Mouse (Mus musculus): ENCODE measurements around the gene Gm43191. TPM values are rescaled to one million over a fixed set of nuclear protein-coding genes. Genes with fewer than 3 reads are reported as not detected.
A peak's percentile ranks its signal among the peaks of the same experiment; 100 is the strongest.

The Gm43191 gene
- total RNA-seq, 2 experiments from 2014 or later = 1.8 TPM; not detected in 1

DNA sequence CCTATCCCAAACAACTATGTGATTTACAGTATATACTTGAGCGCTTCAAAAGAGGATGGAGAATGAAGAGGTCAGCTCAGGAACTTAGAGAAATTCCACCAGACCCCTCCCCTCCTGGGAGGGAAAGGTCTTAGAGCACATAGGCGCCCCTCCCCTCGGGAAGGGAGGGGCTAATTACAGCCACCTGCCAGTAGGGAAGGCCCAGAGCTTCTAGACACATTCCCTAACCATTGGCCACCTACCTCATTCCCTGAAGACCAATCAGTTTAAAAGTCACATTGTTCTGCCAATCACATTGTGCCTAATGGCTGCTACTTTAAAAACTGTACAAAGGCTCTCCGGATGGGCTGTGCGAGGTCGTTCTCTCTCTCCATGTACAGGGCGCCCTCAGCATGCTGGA lies 58.4 kb downstream of the Gm43191 start:
- DNase-seq = no peak

DNA sequence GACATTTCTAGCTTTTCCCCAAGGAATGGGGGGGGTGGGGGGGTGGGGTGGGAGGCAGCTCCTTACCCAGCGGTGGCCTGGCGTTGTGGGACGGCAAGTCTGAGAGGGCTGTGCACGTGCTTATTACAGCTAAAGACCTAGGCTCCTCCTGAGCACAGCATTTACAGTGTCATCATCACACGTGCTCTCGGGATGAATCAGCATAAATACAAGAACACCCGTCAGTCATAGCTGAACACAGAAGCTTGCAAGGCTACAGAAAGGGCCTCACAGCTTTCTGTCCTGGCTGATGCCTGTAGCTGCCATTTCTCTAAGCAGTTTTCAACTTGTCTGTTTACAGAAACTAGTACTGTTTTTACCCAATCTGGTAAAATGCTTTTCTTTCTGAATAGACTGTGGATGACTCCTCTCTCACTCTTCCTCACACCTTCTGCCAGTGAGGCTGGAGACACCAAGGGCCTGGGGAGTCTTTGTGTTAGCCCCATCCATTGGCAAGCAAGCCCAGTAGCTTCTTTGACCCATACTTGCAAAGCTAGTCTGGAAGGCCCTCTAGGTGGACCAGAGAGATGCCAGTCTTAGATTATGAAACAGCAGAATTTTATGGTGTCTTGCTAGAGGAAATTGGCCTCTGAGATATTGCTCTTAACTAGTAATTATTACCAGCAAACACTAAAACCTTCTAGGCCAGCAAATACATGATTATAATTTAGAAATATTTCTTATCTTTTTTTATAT lies 60.3 kb downstream of the Gm43191 start:
- DNase-seq = no peak

GRCm38 (mm10) chr3:116618855-116619254 lies 62.2 kb downstream of the Gm43191 start:
- no peak for DNase-seq

DNA sequence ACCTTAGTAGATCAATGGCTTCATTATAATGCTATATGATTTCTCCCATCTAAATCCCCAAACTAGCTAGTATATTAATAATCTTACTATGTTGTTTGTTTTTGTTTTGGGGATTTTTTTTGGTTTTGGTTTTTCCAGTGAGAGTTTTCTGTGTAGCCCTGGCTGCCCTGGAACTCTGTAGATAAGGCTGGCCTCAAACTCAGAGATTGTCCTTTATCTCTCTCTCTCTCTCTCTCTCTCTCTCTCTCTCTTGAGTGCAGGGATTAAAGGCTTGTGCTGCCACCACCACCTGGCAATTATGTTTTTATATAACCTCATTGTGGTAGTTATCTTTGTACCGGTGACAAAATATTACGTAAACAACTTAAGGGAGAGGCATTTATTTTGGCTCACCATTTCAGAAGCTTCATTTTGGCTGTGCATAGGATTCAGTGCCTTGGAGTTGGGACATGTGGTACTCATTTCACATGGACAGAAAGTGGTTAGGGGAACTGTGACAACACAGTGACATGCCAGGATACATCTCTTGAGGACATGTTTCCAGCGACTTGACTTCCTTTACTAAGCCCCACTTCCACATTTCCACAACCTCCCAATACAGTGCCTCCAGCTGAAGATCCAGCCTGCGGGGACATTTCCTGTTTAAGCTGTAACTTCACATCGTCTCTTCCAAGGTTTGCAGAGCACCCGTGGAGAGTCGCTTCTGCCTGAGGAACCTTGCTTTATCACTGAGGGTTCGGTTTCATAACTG lies 65.6 kb downstream of the Gm43191 start:
- no peak for DNase-seq

GRCm38 (mm10) chr3:116614295-116614892 lies 66.7 kb downstream of the Gm43191 start, which contains the start of gene Trmt13:
Gene Trmt13, minus strand, starts transcription at chr3:116614587.
- no peak for DNase-seq

DNA sequence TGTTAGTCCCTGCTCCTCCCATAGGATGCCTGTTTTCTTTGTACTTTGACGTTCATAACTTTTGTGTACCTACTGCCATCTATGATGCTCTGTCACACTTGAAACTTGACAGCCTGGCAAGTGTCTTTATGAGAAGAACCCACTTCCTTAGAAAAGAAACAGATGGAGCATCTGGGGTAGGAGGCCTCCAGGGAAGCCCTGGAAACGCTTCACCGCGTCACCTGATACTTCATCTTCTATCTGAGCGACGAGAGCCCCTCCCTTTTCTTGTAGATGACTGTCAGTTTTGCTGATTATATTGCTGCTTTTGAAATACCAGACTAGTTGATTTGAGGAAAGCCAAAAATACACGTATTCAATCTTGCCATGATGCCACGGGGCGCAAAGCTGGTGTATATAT lies 76.5 kb downstream of the Gm43191 start:
- no peak for DNase-seq

GRCm38 (mm10) chr3:116601781-116602180 lies 79.3 kb downstream of the Gm43191 start:
- no peak for DNase-seq

DNA sequence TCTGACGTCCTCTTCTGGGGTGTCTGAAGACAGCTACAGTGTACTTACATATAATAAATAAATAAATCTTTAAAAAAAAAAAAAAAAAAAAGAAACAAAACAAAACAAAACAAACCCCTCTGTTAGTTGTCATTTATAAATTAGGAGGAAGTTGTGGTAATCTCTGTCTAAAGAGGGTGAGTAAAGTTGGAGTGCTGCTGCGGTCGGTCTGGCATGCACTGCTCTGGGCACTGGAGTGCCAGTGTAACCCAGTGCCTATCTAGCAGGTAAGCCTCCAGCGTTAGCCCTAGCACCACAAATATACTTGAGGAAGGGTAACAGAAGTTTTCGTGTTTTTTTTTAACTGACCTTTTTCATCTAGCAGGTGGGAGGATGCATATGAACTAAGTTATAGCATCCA lies 80.1 kb downstream of the Gm43191 start:
- DNase-seq = no peak

DNA sequence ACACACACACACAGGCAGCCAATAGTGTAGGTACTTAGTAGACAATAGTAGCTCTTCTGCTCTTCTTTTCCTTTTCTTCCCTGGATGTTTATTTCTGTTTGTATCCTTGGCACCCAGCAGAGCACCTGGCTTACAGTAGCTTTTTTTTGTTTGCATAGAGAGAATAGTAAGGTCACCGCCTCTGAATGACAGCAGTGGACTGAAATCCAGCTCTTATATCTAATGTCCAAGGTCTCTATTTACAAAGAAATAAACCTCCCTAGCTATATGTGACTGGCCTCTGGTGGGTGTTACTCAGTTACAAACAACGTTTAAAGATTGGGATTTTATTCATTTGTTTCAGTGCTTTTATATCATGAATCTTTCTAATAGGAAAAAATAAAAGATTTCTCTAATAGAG lies 81.4 kb downstream of the Gm43191 start:
- DNase-seq = no peak

- DNase-seq = no peak
Observed at GRCm38 (mm10) chr3:116595603-116595991, 85.5 kb downstream of the Gm43191 start.

- DNase-seq = peak; percentile 99
Observed at GRCm38 (mm10) chr3:116594728-116595602, 86.1 kb downstream of the Gm43191 start, which contains the start of gene Sass6. Gene Sass6, plus strand, starts transcription at chr3:116594982.

DNA sequence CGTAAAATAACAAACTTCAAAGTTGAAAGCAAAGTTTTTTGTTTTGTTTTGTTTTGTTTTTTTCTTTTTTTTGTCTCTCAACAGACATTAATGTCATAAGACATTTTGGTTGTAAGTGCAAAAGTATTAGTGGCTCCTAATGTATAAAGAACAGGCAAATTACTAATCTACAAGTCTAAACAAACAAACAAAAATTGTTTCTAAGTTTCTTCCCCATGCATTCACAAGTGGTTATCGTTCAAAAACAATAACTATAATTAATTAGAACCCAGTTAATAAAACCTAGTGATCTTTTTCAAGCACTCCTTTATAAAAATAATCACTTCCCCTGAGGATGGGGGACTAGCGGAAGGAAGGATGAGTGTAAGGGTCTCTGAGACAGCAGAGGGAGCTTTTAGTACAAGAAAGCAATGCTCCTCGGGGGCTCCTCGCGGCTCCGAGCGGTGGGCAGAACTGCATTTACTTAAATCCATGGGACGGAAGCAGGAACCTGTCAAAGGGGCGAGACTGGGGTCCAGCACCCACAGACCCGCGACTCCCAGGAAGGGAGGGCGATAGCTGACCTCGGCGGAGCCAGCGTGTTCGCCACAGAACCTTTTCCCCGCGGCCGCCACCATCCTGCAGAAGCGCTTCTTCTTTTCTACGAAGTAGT lies 86.9 kb downstream of the Gm43191 start:
- DNase-seq = no peak

Other genes starting within 250 kb of the Gm43191 start
- 10 to 100 TPM; 30.7 to 34.1 TPM for gene Rtca, start 173.1 kb downstream of the Gm43191 start, total RNA-seq (2021)
- gene Dbt, start 168.2 kb downstream of the Gm43191 start, total RNA-seq (2021) = 10 to 100 TPM; 22.4 to 22.6 TPM
- gene Lrrc39, start 118.3 kb downstream of the Gm43191 start, total RNA-seq (2021) = 10 to 100 TPM; 65.9 to 67.2 TPM
- 1 to 10 TPM; 9.3 to 10.0 TPM for gene Sass6, start 86.3 kb downstream of the Gm43191 start, total RNA-seq (2021)
- 1 to 10 TPM; 7.1 to 9.0 TPM for gene Trmt13, start 66.7 kb downstream of the Gm43191 start, total RNA-seq (2021)
- gene Mfsd14a, start 18.6 kb downstream of the Gm43191 start, total RNA-seq (2021) = 10 to 100 TPM; 33.5 to 33.6 TPM
- gene Slc35a3, start 31.6 kb upstream of the Gm43191 start, total RNA-seq (2021) = 10 to 100 TPM; 23.7 to 25.8 TPM
- gene Agl, start 126.9 kb upstream of the Gm43191 start, total RNA-seq (2021) = 100 to 1,000 TPM; 134 to 148 TPM
- 10 to 100 TPM in 1 of 2 experiments, 1 to 10 TPM in 1; 8.0 to 11.9 TPM for gene Frrs1, start 178.2 kb upstream of the Gm43191 start, total RNA-seq (2021)